Mouse (Mus musculus) CH12.LX (cell line): ENCODE results near the gene Ankrd10. TPM values are rescaled to one million over a fixed set of nuclear protein-coding genes. Genes with fewer than 3 reads are reported as not detected.

Experiments
- DNase-seq: peaks from one replicate; pipeline ENCODE4 v3.0.0-alpha.2; 2013; ENCODE audit errors: extremely low read depth
- H3K27ac ChIP-seq: 2 replicates; pipeline ENCODE4 v1.5.1; 2012; ENCODE audit warnings: low read depth, mild to moderate bottlenecking, control low read depth, moderate library complexity; ENCODE audit not compliant: insufficient read depth
- H3K27me3 ChIP-seq: replicated peaks from 2 replicates; pipeline ENCODE3; 2012; ENCODE audit warnings: inconsistent platforms
- H3K36me3 ChIP-seq, 2 experiments: replicated peaks in 1 of 2; 2 replicates each; pipeline versions ENCODE3 to v1.6.1; 2012; ENCODE audit warnings: inconsistent platforms in 1 of 2, low read length in 1 of 2, mild to moderate bottlenecking in 1 of 2, mixed read lengths in 1 of 2, moderate library complexity in 1 of 2; ENCODE audit not compliant: control insufficient read depth in 1 of 2, insufficient read depth in 1 of 2
- H3K4me1 ChIP-seq, 2 experiments: 2 replicates each; pipeline ENCODE4 v1.6.1; 2012; ENCODE audit warnings: inconsistent platforms in 1 of 2, moderate library complexity in 1 of 2; ENCODE audit not compliant: insufficient read depth in 2 of 2, control insufficient read depth in 1 of 2
- H3K4me2 ChIP-seq: 2 replicates; pipeline ENCODE4 v1.6.1; 2012; ENCODE audit warnings: low read depth, mild to moderate bottlenecking, control low read depth; ENCODE audit not compliant: poor library complexity, insufficient read depth, severe bottlenecking
- H3K4me3 ChIP-seq, 3 experiments: fragments of 150-350 bp in 1 of 3; sonication (generic) in 1 of 3; replicated peaks in 1 of 3; 2 replicates each; pipeline versions ENCODE3 to v1.5.1; 2011 to 2012; ENCODE audit warnings: low read depth in 2 of 3, low read length in 2 of 3, mild to moderate bottlenecking in 2 of 3, moderate library complexity in 2 of 3, control low read depth in 1 of 3, improper control_type of control experiment in 1 of 3, inconsistent platforms in 1 of 3, mixed read lengths in 1 of 3; ENCODE audit not compliant: poor library complexity in 1 of 3
- H3K79me2 ChIP-seq: replicated peaks from 2 replicates; pipeline ENCODE4 v1.6.1; 2012; ENCODE audit warnings: mild to moderate bottlenecking, moderate library complexity; ENCODE audit not compliant: control insufficient read depth, poor library complexity, insufficient read depth, severe bottlenecking; ENCODE audit errors: extremely low read depth
- H3K9ac ChIP-seq: 2 replicates; pipeline ENCODE4 v1.6.1; 2012; ENCODE audit warnings: low read depth, mild to moderate bottlenecking, control low read depth, moderate library complexity; ENCODE audit not compliant: insufficient read depth
- H3K9me3 ChIP-seq: replicated peaks from 2 replicates; pipeline ENCODE3; 2012; ENCODE audit warnings: low read length, inconsistent platforms, mixed read lengths
- BHLHE40 ChIP-seq: IDR thresholded peaks from 2 replicates; pipeline ENCODE4 v1.6.1; 2011; ENCODE audit warnings: mild to moderate bottlenecking, low read depth, low read length, improper control_type of control experiment
- CHD1 ChIP-seq: IDR thresholded peaks from 2 replicates; pipeline ENCODE4 v1.6.1; 2012; ENCODE audit warnings: low read depth, low read length, improper control_type of control experiment, inconsistent platforms
- CHD2 ChIP-seq: IDR thresholded peaks from 2 replicates; pipeline ENCODE4 v1.6.1; 2011; ENCODE audit warnings: low read length, improper control_type of control experiment
- E2F4 ChIP-seq: IDR thresholded peaks from 2 replicates; pipeline ENCODE4 v1.6.1; 2011; ENCODE audit warnings: low read depth, low read length, improper control_type of control experiment; ENCODE audit not compliant: insufficient replicate concordance
- ETS1 ChIP-seq: conservative IDR thresholded peaks from 2 replicates; pipeline ENCODE4 v1.6.1; 2012; ENCODE audit warnings: low read depth, mild to moderate bottlenecking, inconsistent platforms, low read length, improper control_type of control experiment, moderate library complexity
- GABPA ChIP-seq: IDR thresholded peaks from 2 replicates; pipeline ENCODE4 v1.6.1; 2012; ENCODE audit warnings: low read depth, low read length, improper control_type of control experiment, inconsistent platforms; ENCODE audit not compliant: insufficient replicate concordance
- IRF4 ChIP-seq: IDR thresholded peaks from 2 replicates; pipeline ENCODE4 v1.6.1; 2014; ENCODE audit warnings: low read depth, mild to moderate bottlenecking, inconsistent platforms, low read length, improper control_type of control experiment
- JUND ChIP-seq: conservative IDR thresholded peaks from 2 replicates; pipeline ENCODE4 v1.6.1; 2011; ENCODE audit warnings: low read depth, low read length, improper control_type of control experiment
- KAT2A ChIP-seq: IDR thresholded peaks from 2 replicates; pipeline ENCODE4 v1.6.1; 2012; ENCODE audit warnings: low read length, improper control_type of control experiment, inconsistent platforms; ENCODE audit not compliant: insufficient replicate concordance
- MAZ ChIP-seq: IDR thresholded peaks from 2 replicates; pipeline ENCODE4 v1.6.1; 2012; ENCODE audit warnings: low read depth, mild to moderate bottlenecking, inconsistent platforms, low read length, improper control_type of control experiment, moderate library complexity
- MXI1 ChIP-seq: IDR thresholded peaks from 2 replicates; pipeline ENCODE4 v1.6.1; 2011; ENCODE audit warnings: mild to moderate bottlenecking, low read depth, low read length, improper control_type of control experiment
- MYC ChIP-seq: IDR thresholded peaks from 2 replicates; pipeline ENCODE4 v1.6.1; 2011; ENCODE audit warnings: low read depth, mild to moderate bottlenecking, improper control_type of control experiment, low read length
- NELFE ChIP-seq: IDR thresholded peaks from 2 replicates; pipeline ENCODE4 v1.6.1; 2011; ENCODE audit warnings: low read depth, low read length, improper control_type of control experiment
- NRF1 ChIP-seq: IDR thresholded peaks from 2 replicates; pipeline ENCODE4 v1.6.1; 2014; ENCODE audit warnings: low read depth, mild to moderate bottlenecking, inconsistent platforms, low read length, improper control_type of control experiment, moderate library complexity
- RCOR1 ChIP-seq: conservative IDR thresholded peaks from 2 replicates; pipeline ENCODE4 v1.6.1; 2012; ENCODE audit warnings: low read depth, mild to moderate bottlenecking, inconsistent platforms, low read length, improper control_type of control experiment
- ZC3H11A ChIP-seq: IDR thresholded peaks from 2 replicates; pipeline ENCODE4 v1.6.1; 2012; ENCODE audit warnings: low read depth, mild to moderate bottlenecking, inconsistent platforms, low read length, improper control_type of control experiment
- ZKSCAN1 ChIP-seq: IDR thresholded peaks from 2 replicates; pipeline ENCODE4 v1.6.1; 2012; ENCODE audit warnings: low read depth, inconsistent platforms, low read length, improper control_type of control experiment, borderline replicate concordance
- ZMIZ1 ChIP-seq: IDR thresholded peaks from 2 replicates; pipeline ENCODE4 v1.6.1; 2012; ENCODE audit warnings: low read depth, mild to moderate bottlenecking, inconsistent platforms, low read length, improper control_type of control experiment
- dilution Hi-C: fragments of 300-500 bp; cut with MboI; formaldehyde crosslinking; loops from 2 replicates; pipeline ENCODE4 v1.14.3; 2020; ENCODE audit warnings: low sequenced_read_pairs; ENCODE audit not compliant: extremely low pct_unique_long_range_greater_than_20kb, extremely low pct_ligation_motif_present
- in situ Hi-C: fragments of 300-500 bp; cut with MboI; formaldehyde crosslinking; loops from 3 replicates; pipeline ENCODE4 v1.14.3; 2019; ENCODE audit warnings: low sequenced_read_pairs, low pct_ligation_motif_present, low pct_unique_long_range_greater_than_20kb, mixed read lengths
- polyA plus RNA-seq: library from polyadenylated mRNA; unstranded; fragments of >175 nt; gene quantifications from 2 replicates; pipeline ENCODE4 v1.2.1, GENCODE M21; 2012; ENCODE audit warnings: low read depth; ENCODE audit not compliant: insufficient read length
- total RNA-seq, 2 experiments: library from RNA; depleted of rRNA; stranded (reverse); fragments of 300-350 nt in 1 of 2; fragments of >200 nt in 1 of 2; gene quantifications; 2 replicates each; pipeline ENCODE4 v1.2.3; 2012 to 2014

Gene Ankrd10
- total and polyA plus RNA-seq, 3 experiments, result 36.9 to 46.9 (median 39.0) TPM

GRCm38 (mm10) chr8:11625084-11625483 is 10.5 kb downstream of the Ankrd10 start:
- Histone ChIP-seq H3K27ac (no peak overlapping the region), H3K4me1 (peaks cover 0 to 6% of the 10 kb centered on the region in 2 experiments; a peak in 2 of 4 replicates), H3K27me3 (no peaks in the 10 kb centered on the region), H3K9ac (no peak overlapping the region), H3K9me3 (no peaks in the 10 kb centered on the region), H3K4me2 (no peak overlapping the region), H3K36me3 (peaks cover 51 to 89% of the 10 kb centered on the region in 2 experiments), H3K4me3 (no peak overlapping the region), H3K79me2 (peaks cover 12% of the 10 kb centered on the region)
- in situ Hi-C loops (no loop called here), dilution Hi-C loops (no loop called here)
- TF ChIP-seq ZC3H11A, result no peak
- DNase-seq, result no peak

GRCm38 (mm10) chr8:11619091-11619490 is 16.5 kb downstream of the Ankrd10 start:
- in situ Hi-C loops, result loop anchor here (5.0 to 25.0 kb wide), 4 partner anchors 67 to 164 kb away; partner anchors contain the start of genes 1700016D06Rik and Cars2
- no peak overlapping the region for H3K9ac ChIP-seq
- peaks cover 60 to 94% of the 10 kb centered on the region in 2 experiments for H3K36me3 ChIP-seq
- H3K79me2 ChIP-seq, result peaks cover 2% of the 10 kb centered on the region; the same call in 1 of the 2 replicates
- no peaks in the 10 kb centered on the region for H3K27me3 ChIP-seq
- no peaks in the 10 kb centered on the region for H3K4me1 ChIP-seq
- H3K4me3 ChIP-seq, result no peak overlapping the region
- dilution Hi-C loops, result no loop called here
- H3K4me2 ChIP-seq, result no peak overlapping the region
- no peak overlapping the region for H3K27ac ChIP-seq
- H3K9me3 ChIP-seq, result no peaks in the 10 kb centered on the region
- no peak for DNase-seq
- TF ChIP-seq RCOR1 (no peak), NRF1 (no peak), MXI1 (no peak), NELFE (no peak), BHLHE40 (no peak), IRF4 (no peak), CHD1 (no peak), GABPA (no peak), JUND (no peak), MAZ (no peak), ETS1 (no peak), CHD2 (no peak), KAT2A (no peak), ZMIZ1 (no peak), MYC (no peak), E2F4 (no peak), ZKSCAN1 (no peak)
